Mouse (Mus musculus) neural tube, embryonic 11.5 days (tissue): ENCODE results near the gene 2900011O08Rik. TPM values are rescaled to one million over a fixed set of nuclear protein-coding genes. Genes with fewer than 3 reads are reported as not detected.

Experiments
- microRNA-seq: library from miRNA; unstranded; fragments of <30 nt; microRNA quantifications from one replicate; pipeline ENCODE4, GENCODE M21; 2016
- polyA plus RNA-seq: library from polyadenylated mRNA; unstranded; fragments of >200 nt; fragmentation: Nextera tagmentation; extraction: Ambion mirVana; gene quantifications from 2 replicates; pipeline ENCODE4 v1.2.1, GENCODE M21; 2014

Gene 2900011O08Rik
- polyA plus RNA-seq, 1 experiment from 2014 or later: 31.9 TPM

Small RNAs within 50 kb of the gene (microRNA-seq; reads per million reads assigned to microRNA genes)
- not detected for gene Gm27671

Other genes with a start within 250 kb of the 2900011O08Rik start
- gene Rrn3, start 205.9 kb upstream of the 2900011O08Rik start, polyA plus RNA-seq: 119 and 124 TPM in 2 replicates
- 152 and 162 TPM in 2 replicates for gene Ntan1, start 167.8 kb upstream of the 2900011O08Rik start, polyA plus RNA-seq
- 79.4 TPM in 2 replicates for gene Pdxdc1, start 83.5 kb upstream of the 2900011O08Rik start, polyA plus RNA-seq
- 5.1 and 5.3 TPM in 2 replicates for gene Mpv17l, start 83.4 kb upstream of the 2900011O08Rik start, polyA plus RNA-seq
- 0.89 TPM in 1 of 2 replicates, not detected in the other for gene Ifitm7, start 284 bp downstream of the 2900011O08Rik start, polyA plus RNA-seq
- 142 and 153 TPM in 2 replicates for gene Nde1, start 176.7 kb downstream of the 2900011O08Rik start, polyA plus RNA-seq
- gene Marf1, start 176.7 kb downstream of the 2900011O08Rik start, polyA plus RNA-seq: 16.8 and 17.5 TPM in 2 replicates